Mouse (Mus musculus): Measurements from ENCODE around the gene Nepn. TPM values are rescaled to one million over a fixed set of nuclear protein-coding genes. Genes with fewer than 3 reads are reported as not detected.

Nepn gene
- polyA plus RNA-seq, 1 experiment from 2014 or later: 0.55 TPM

GRCm38 (mm10) chr10:52407526-52407925 is 18.8 kb downstream of the Nepn start:
- Histone ChIP-seq H3K9me3 (ENCODE audit: control insufficient read depth, low read length) (no peaks in the 10 kb centered on the region), H3K9ac (ENCODE audit: low read length) (no peak overlapping the region), H3K4me1 (replicated peaks; ENCODE audit: control insufficient read depth, insufficient read depth) (no peaks in the 10 kb centered on the region), H3K4me3 (ENCODE audit: low read depth, low read length) (no peak overlapping the region), H3K27ac (replicated peaks) (no peak overlapping the region), H3K4me2 (replicated peaks; ENCODE audit: low read depth) (no peak overlapping the region), H3K36me3 (ENCODE audit: control insufficient read depth, insufficient read depth, low read length) (no peaks in the 10 kb centered on the region), H3K27me3 (ENCODE audit: control insufficient read depth, insufficient read depth, low read length) (no peaks in the 10 kb centered on the region)
- WGBS: 91% methylated on average over 2 of the region's 2 CpGs
- TF ChIP-seq EP300 (optimal IDR thresholded peaks at IDR 0.05) (no peak), CTCF (IDR thresholded peaks at IDR 0.05; ENCODE audit: low read depth) (no peak)
- ATAC-seq (ENCODE audit: low FRiP score, low TSS enrichment) (no peak), DNase-seq (ENCODE audit: low spot score) (no peak)

DNA sequence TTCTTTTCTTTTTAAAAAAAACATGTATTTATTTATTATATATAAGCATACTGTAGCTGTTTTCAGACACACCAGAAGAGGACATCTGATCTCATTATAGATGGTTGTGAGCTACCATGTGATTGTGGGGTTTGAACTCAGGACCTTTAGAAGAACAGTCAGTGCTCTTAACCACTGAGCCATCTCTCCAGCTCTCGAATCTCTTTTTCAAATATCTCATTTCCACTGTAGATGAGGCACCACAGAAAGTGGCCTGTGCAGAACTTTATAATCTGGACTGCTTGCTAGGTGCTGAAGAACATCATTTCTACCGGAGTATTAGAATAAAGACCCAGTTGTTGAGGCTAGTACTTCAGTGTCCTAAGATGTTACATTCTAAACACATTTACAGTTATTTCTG is 26.2 kb downstream of the Nepn start:
- no peak overlapping the region for H3K9ac ChIP-seq (ENCODE audit: low read length)
- no peak overlapping the region for H3K4me3 ChIP-seq (ENCODE audit: low read depth, low read length)
- no peaks in the 10 kb centered on the region for H3K9me3 ChIP-seq (ENCODE audit: control insufficient read depth, low read length)
- no peak overlapping the region for H3K27ac ChIP-seq (replicated peaks)
- ATAC-seq (ENCODE audit: low FRiP score, low TSS enrichment) (no peak), DNase-seq (ENCODE audit: low spot score) (no peak)
- H3K36me3 ChIP-seq (ENCODE audit: control insufficient read depth, insufficient read depth, low read length): no peaks in the 10 kb centered on the region
- H3K4me1 ChIP-seq (replicated peaks; ENCODE audit: control insufficient read depth, insufficient read depth): 0 out of 2 replicates have a peak, but pooled peaks cover 5% of the 10 kb centered on the region
- no peak for TF ChIP-seq CTCF (IDR thresholded peaks at IDR 0.05; ENCODE audit: low read depth)
- no peak overlapping the region for H3K4me2 ChIP-seq (replicated peaks; ENCODE audit: low read depth)
- no peaks in the 10 kb centered on the region for H3K27me3 ChIP-seq (ENCODE audit: control insufficient read depth, insufficient read depth, low read length)
- 85% methylated on average over 2 of the region's 2 CpGs for WGBS

DNA sequence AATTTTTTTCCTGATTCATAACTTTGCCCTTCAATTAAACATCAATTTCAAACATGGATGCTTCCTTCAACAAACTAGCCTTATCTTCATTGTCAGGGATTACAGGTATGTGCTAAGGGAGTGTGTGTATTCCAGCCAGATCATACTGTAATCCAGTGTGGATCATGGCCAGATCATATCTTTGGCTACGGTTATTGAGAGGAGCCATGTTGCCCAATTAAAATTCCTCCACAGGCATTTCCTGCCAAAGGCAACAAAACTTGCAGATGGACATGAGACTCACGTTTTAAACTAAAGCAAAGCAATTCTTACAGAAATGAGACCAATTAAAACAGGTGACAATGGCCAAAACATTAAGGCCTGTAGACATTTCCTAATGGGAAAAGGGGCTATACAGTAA is 27.7 kb downstream of the Nepn start:
- peak overlapping the region; percentile 57 for H3K4me2 ChIP-seq (replicated peaks; ENCODE audit: low read depth)
- no peaks in the 10 kb centered on the region for H3K9me3 ChIP-seq (ENCODE audit: control insufficient read depth, low read length)
- peak overlapping the region; percentile 96; the same call in 1 of the 2 replicates for H3K4me3 ChIP-seq (ENCODE audit: low read depth, low read length)
- DNase-seq (ENCODE audit: low spot score) (no peak), ATAC-seq (ENCODE audit: low FRiP score, low TSS enrichment) (no peak)
- TF ChIP-seq EP300 (optimal IDR thresholded peaks at IDR 0.05) (no peak), CTCF (IDR thresholded peaks at IDR 0.05; ENCODE audit: low read depth) (no peak)
- 0 out of 2 replicates have a peak, but pooled peaks cover 5% of the 10 kb centered on the region for H3K4me1 ChIP-seq (replicated peaks; ENCODE audit: control insufficient read depth, insufficient read depth)
- H3K9ac ChIP-seq (ENCODE audit: low read length): no peak overlapping the region
- WGBS: 26% methylated on average over 2 of the region's 2 CpGs
- H3K36me3 ChIP-seq (ENCODE audit: control insufficient read depth, insufficient read depth, low read length): no peaks in the 10 kb centered on the region; the same call in 1 of the 2 replicates
- H3K27ac ChIP-seq (replicated peaks): no peak overlapping the region
- H3K27me3 ChIP-seq (ENCODE audit: control insufficient read depth, insufficient read depth, low read length): no peaks in the 10 kb centered on the region

- H3K9me3 ChIP-seq (ENCODE audit: control insufficient read depth, low read length): no peaks in the 10 kb centered on the region
- H3K36me3 ChIP-seq (ENCODE audit: control insufficient read depth, insufficient read depth, low read length): no peaks in the 10 kb centered on the region; the same call in 1 of the 2 replicates
- DNase-seq (ENCODE audit: low spot score) (peak; percentile 98), ATAC-seq (ENCODE audit: low FRiP score, low TSS enrichment) (peak; percentile 98)
- peak within 1 kb of the TSS; percentile 96 for H3K4me3 ChIP-seq (ENCODE audit: low read depth, low read length)
- peak within 1 kb of the TSS; percentile 95 for H3K9ac ChIP-seq (ENCODE audit: low read length)
- TF ChIP-seq CTCF (IDR thresholded peaks at IDR 0.05; ENCODE audit: low read depth) (peak; percentile 97), EP300 (optimal IDR thresholded peaks at IDR 0.05) (no peak)
- no peaks in the 10 kb centered on the region for H3K27me3 ChIP-seq (ENCODE audit: control insufficient read depth, insufficient read depth, low read length)
- H3K4me1 ChIP-seq (replicated peaks; ENCODE audit: control insufficient read depth, insufficient read depth): 0 out of 2 replicates have a peak, but pooled peaks cover 5% of the 10 kb centered on the region
- peak within 1 kb of the TSS; percentile 98 for H3K27ac ChIP-seq (replicated peaks)
- peak within 1 kb of the TSS; percentile 69 for H3K4me2 ChIP-seq (replicated peaks; ENCODE audit: low read depth)
- WGBS: 1% methylated on average over 67 of the region's 79 CpGs
Observed at GRCm38 (mm10) chr10:52417299-52417997, 28.7 kb downstream of the Nepn start, which contains the start of gene Nus1. Gene Nus1 (plus strand): TSS chr10:52417547.

GRCm38 (mm10) chr10:52417998-52418860 is 29.5 kb downstream of the Nepn start:
- Histone ChIP-seq H3K9ac (ENCODE audit: low read length) (peak overlapping the region; percentile 95), H3K27me3 (ENCODE audit: control insufficient read depth, insufficient read depth, low read length) (no peaks in the 10 kb centered on the region), H3K4me1 (replicated peaks; ENCODE audit: control insufficient read depth, insufficient read depth) (0 out of 2 replicates have a peak, but pooled peaks cover 5% of the 10 kb centered on the region), H3K27ac (replicated peaks) (peak overlapping the region; percentile 98), H3K9me3 (ENCODE audit: control insufficient read depth, low read length) (no peaks in the 10 kb centered on the region), H3K36me3 (ENCODE audit: control insufficient read depth, insufficient read depth, low read length) (no peaks in the 10 kb centered on the region; the same call in 1 of the 2 replicates), H3K4me3 (ENCODE audit: low read depth, low read length) (peak overlapping the region; percentile 96), H3K4me2 (replicated peaks; ENCODE audit: low read depth) (peak overlapping the region; percentile 69)
- ATAC-seq (ENCODE audit: low FRiP score, low TSS enrichment) (peak; percentile 30), DNase-seq (ENCODE audit: low spot score) (no peak)
- TF ChIP-seq CTCF (IDR thresholded peaks at IDR 0.05; ENCODE audit: low read depth) (no peak), EP300 (optimal IDR thresholded peaks at IDR 0.05) (no peak)
- WGBS: under 1% methylated on average over 39 of the region's 39 CpGs
